Mouse (Mus musculus) liver, adult 2 months (tissue): Measurements from ENCODE around the gene Hus1.

Experiments used
- CTCF ChIP-seq: fragments of 200-500 bp; IDR thresholded peaks from 2 replicates; pipeline ENCODE4 v1.5.1; 2011; ENCODE audit warnings: low read depth, low read length, control low read depth
- POLR2A ChIP-seq: fragments of 200-500 bp; IDR thresholded peaks from 2 replicates; pipeline ENCODE4 v1.6.1; 2011; ENCODE audit warnings: low read length, control low read depth; ENCODE audit not compliant: insufficient read depth; ENCODE audit errors: extremely low read depth

DNA sequence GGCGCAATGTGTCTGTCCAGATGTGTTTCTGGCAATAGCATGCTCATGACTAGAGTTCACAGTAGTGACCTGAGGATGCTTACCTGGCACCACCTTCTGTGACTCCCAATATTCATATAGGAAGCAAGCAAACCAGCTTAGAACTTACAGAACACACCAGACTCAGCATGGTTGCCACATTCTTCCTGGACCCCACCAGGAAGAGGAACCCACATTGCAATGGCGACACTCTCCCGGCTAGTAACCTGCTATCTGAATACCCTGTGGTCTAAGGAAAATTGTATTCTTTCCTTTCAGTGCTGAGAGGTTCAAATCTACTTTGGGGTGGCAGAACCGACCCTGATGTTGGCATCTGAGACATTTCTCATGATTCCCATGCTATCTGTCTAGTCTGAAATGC, 32.8 kb downstream of the Hus1 start:
- TF ChIP-seq CTCF (no peak), POLR2A (no peak)
